Mouse (Mus musculus) lung, postnatal 0 days (tissue): ENCODE results near the gene Strn3. TPM values are rescaled to one million over a fixed set of nuclear protein-coding genes. Genes with fewer than 3 reads are reported as not detected.

Source experiments
- ATAC-seq: fragments of 200-750 bp; cut with Nextera tagmentation; 2 replicates; pipeline ENCODE4 v1.8.0; 2017; ENCODE audit warnings: moderate library complexity
- DNase-seq: peaks from one replicate; pipeline ENCODE4 v3.0.0-alpha.2; 2016; ENCODE audit warnings: low spot score
- H3K27ac ChIP-seq: fragments of 300-500 bp; sonication (generic); 2 replicates; pipeline ENCODE4 v1.5.1; 2014; ENCODE audit warnings: antibody characterized with exemption, mild to moderate bottlenecking, low read length, mixed read lengths
- H3K27me3 ChIP-seq: fragments of 300-500 bp; sonication (generic); replicated peaks from 2 replicates; pipeline ENCODE4 v1.6.1; 2014; ENCODE audit warnings: low read length, mixed read lengths; ENCODE audit not compliant: insufficient read depth
- H3K36me3 ChIP-seq: fragments of 300-500 bp; sonication (generic); 2 replicates; pipeline ENCODE4 v1.6.1; 2014; ENCODE audit warnings: low read length, mixed read lengths; ENCODE audit not compliant: insufficient read depth
- H3K4me1 ChIP-seq: fragments of 300-500 bp; sonication (generic); 2 replicates; pipeline ENCODE4 v1.6.1; 2014; ENCODE audit warnings: antibody characterized with exemption, low read depth, low read length, mixed read lengths; ENCODE audit not compliant: insufficient read depth
- H3K4me2 ChIP-seq: fragments of 300-500 bp; sonication (generic); replicated peaks from 2 replicates; pipeline ENCODE4 v1.6.1; 2014; ENCODE audit warnings: low read depth, mild to moderate bottlenecking, low read length, moderate library complexity, mixed read lengths
- H3K4me3 ChIP-seq: fragments of 300-500 bp; sonication (generic); 2 replicates; pipeline ENCODE4 v1.5.1; 2014; ENCODE audit warnings: low read depth, low read length
- H3K9ac ChIP-seq: fragments of 300-500 bp; sonication (generic); replicated peaks from 2 replicates; pipeline ENCODE4 v1.6.1; 2014; ENCODE audit warnings: low read depth, mild to moderate bottlenecking
- H3K9me3 ChIP-seq: fragments of 300-500 bp; sonication (generic); 2 replicates; pipeline ENCODE4 v1.6.1; 2016; ENCODE audit warnings: low read length, mixed read lengths
- CTCF ChIP-seq: IDR thresholded peaks from 2 replicates; pipeline ENCODE4 v1.5.1; 2016; ENCODE audit warnings: antibody characterized with exemption, mild to moderate bottlenecking
- EP300 ChIP-seq: IDR thresholded peaks from 2 replicates; pipeline ENCODE4 v1.6.1; 2016; ENCODE audit warnings: antibody characterized with exemption, mild to moderate bottlenecking, control low read depth
- WGBS: fragments of 180-500 bp; shearing (Covaris S2); extraction: QIAGEN DNeasy Blood & Tissue Kit; methylation state at CpG from one replicate; pipeline ENCODE4 v1.1.7; 2014; 5-methylcytosine and 5-hydroxymethylcytosine counted together
- polyA plus RNA-seq: library from polyadenylated mRNA; unstranded; fragments of >200 nt; fragmentation: Nextera tagmentation; extraction: Ambion mirVana; gene quantifications from 2 replicates; pipeline ENCODE4 v1.2.1, GENCODE M21; 2015

The Strn3 gene
- polyA plus RNA-seq = 34.2 and 34.8 TPM in 2 replicates

DNA sequence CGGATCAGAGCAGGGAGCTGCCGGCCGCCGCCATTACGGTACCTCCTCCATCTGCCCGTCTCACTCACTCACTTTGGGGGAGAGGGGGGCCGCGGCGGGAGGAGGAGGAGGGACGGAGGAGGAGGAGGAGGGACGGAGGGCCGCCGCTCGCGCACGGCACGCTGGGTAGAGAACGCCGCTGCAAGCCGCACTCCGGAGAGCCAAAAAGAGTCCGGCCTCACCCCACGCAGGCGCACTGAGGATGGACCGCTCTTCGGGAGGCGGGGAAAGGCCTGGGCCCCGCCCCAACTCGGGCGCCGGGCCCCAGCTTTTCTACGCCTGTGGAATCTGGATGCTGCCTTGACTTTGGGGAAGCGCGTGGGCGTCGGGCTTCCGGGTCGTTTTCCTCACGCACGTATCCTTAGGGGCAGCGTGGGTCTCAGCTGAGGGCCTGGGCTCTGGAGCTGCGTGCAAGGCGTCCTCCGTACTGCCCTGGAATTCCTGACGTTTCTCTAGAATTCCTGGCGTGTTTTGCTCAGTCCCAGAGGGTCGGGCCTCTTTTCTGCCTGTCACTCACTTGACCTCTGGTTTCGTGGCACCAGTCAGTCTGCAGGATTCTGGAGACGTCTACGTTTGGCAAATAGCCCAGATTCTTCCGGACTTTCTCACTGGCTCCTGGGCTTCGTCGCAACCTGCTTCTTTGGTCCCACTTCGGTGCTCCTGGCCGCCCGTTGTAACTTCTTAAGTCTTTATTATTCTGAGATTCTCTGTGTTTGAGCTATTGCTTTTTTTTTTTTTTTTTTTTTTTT is at the start of gene Strn3:
Strn3 (minus strand) TSS at position 53 of the 788 bp plus-strand sequence.
- peak; percentile 95 for ATAC-seq

GRCm38 (mm10) chr12:51736807-51737206 is 45.1 kb upstream of the Strn3 start:
- no peak overlapping the region for H3K4me3 ChIP-seq
- no peaks in the 10 kb centered on the region for H3K36me3 ChIP-seq
- no peaks in the 10 kb centered on the region for H3K9me3 ChIP-seq
- no peak overlapping the region for H3K9ac ChIP-seq
- no peak overlapping the region for H3K27ac ChIP-seq
- no peaks in the 10 kb centered on the region for H3K27me3 ChIP-seq
- ATAC-seq (no peak), DNase-seq (no peak)
- TF ChIP-seq CTCF (no peak), EP300 (no peak)
- 53% methylated on average over 1 of the region's 1 CpGs for whole genome bisulfite sequencing
- peaks cover 2% of the 10 kb centered on the region; the same call in 1 of the 2 replicates for H3K4me1 ChIP-seq
- no peak overlapping the region for H3K4me2 ChIP-seq

More for the DNA sequence above, at the start of gene Strn3:
- H3K4me2 ChIP-seq = peak within 1 kb of the TSS; percentile 73
- no peaks in the 10 kb centered on the region for H3K27me3 ChIP-seq
- peaks cover 11% of the 10 kb centered on the region; the same call in 1 of the 2 replicates for H3K4me1 ChIP-seq
- H3K9ac ChIP-seq = peak within 1 kb of the TSS; percentile 99
- peak within 1 kb of the TSS; percentile 100 for H3K4me3 ChIP-seq
- peak; percentile 88 for TF ChIP-seq EP300
- no peak for TF ChIP-seq CTCF
- peak; percentile 100 for DNase-seq
- H3K36me3 ChIP-seq = no peaks in the 10 kb centered on the region
- H3K9me3 ChIP-seq = no peaks in the 10 kb centered on the region
- peak within 1 kb of the TSS; percentile 100 for H3K27ac ChIP-seq
- WGBS = under 1% methylated on average over 51 of the region's 56 CpGs

DNA sequence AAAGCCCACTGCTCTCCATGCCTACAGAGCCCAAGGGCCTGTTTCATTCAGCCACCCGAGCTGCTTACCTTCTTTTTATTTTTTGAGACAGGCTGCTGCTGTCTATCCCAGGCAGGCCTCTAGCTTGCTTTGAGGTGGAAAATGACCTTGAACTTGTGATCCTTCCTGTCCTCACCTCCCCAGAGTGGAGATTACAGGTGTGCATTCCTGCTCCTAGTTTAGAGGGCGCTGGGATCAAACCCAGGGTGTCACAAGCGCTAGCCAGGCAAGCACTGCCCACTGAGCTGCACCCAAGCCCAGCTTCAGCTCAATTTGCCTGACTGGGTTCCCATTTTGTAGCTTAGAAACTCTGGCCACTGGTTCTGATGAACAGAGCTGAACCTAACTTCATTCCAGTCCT is 44.7 kb upstream of the Strn3 start:
- H3K27ac ChIP-seq = peak overlapping the region; percentile 72; the same call in 1 of the 2 replicates
- no peak overlapping the region for H3K4me2 ChIP-seq
- H3K4me1 ChIP-seq = peaks cover 2% of the 10 kb centered on the region; the same call in 1 of the 2 replicates
- H3K27me3 ChIP-seq = no peaks in the 10 kb centered on the region
- no peaks in the 10 kb centered on the region for H3K36me3 ChIP-seq
- TF ChIP-seq CTCF = no peak
- no peak for TF ChIP-seq EP300
- H3K4me3 ChIP-seq = no peak overlapping the region
- H3K9ac ChIP-seq = no peak overlapping the region
- no peak for ATAC-seq
- H3K9me3 ChIP-seq = no peaks in the 10 kb centered on the region
- WGBS = 69% methylated on average over 3 of the region's 3 CpGs
- DNase-seq = no peak

GRCm38 (mm10) chr12:51735840-51736271 is 44.2 kb upstream of the Strn3 start:
- TF ChIP-seq CTCF (no peak), EP300 (no peak)
- H3K9ac ChIP-seq = no peak overlapping the region
- H3K36me3 ChIP-seq = no peaks in the 10 kb centered on the region
- H3K4me2 ChIP-seq = no peak overlapping the region
- no peaks in the 10 kb centered on the region for H3K27me3 ChIP-seq
- DNase-seq (peak; percentile 83), ATAC-seq (peak; percentile 83)
- H3K27ac ChIP-seq = peak overlapping the region; percentile 72; the same call in 1 of the 2 replicates
- 30% methylated on average over 7 of the region's 7 CpGs for WGBS
- no peaks in the 10 kb centered on the region for H3K9me3 ChIP-seq
- no peak overlapping the region for H3K4me3 ChIP-seq
- peaks cover 2% of the 10 kb centered on the region; the same call in 1 of the 2 replicates for H3K4me1 ChIP-seq

GRCm38 (mm10) chr12:51734605-51735211 is 43.0 kb upstream of the Strn3 start:
- Histone ChIP-seq H3K9me3 (no peaks in the 10 kb centered on the region), H3K36me3 (no peaks in the 10 kb centered on the region), H3K4me1 (peaks cover 2% of the 10 kb centered on the region; the same call in 1 of the 2 replicates), H3K4me3 (peak overlapping the region; percentile 19; the same call in 1 of the 2 replicates), H3K27ac (peak overlapping the region; percentile 72), H3K9ac (no peak overlapping the region), H3K27me3 (no peaks in the 10 kb centered on the region), H3K4me2 (peak overlapping the region; percentile 46)
- ATAC-seq = peak; percentile 77
- TF ChIP-seq CTCF (no peak), EP300 (no peak)
- WGBS = 50% methylated on average over 14 of the region's 14 CpGs
- DNase-seq = peak; percentile 78

DNA sequence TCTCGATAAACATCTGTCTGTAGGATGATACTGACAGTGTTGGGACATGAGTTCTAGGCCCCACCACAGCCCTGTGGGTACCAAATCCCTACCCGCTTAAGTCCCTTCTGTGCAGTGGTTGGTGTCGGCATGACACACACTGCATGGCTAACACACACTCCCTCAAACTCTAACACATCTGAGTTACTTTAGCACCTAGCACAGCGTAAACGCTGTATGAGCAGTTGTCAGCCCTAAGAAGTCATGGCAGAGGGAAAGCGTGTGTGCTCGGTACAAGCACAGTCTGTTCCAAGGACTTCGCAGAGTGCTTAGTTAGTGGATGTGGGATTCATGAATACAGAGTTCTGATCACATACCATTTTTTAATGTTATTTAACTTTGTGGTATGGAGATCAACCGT is 38.1 kb upstream of the Strn3 start:
- H3K36me3 ChIP-seq = no peaks in the 10 kb centered on the region
- ATAC-seq = no peak
- peak overlapping the region; percentile 58 for H3K27ac ChIP-seq
- H3K9ac ChIP-seq = no peak overlapping the region
- H3K9me3 ChIP-seq = no peaks in the 10 kb centered on the region
- TF ChIP-seq EP300 (no peak), CTCF (no peak)
- no peak overlapping the region for H3K4me3 ChIP-seq
- 92% methylated on average over 9 of the region's 9 CpGs for WGBS
- no peaks in the 10 kb centered on the region for H3K27me3 ChIP-seq
- H3K4me1 ChIP-seq = no peaks in the 10 kb centered on the region
- no peak overlapping the region for H3K4me2 ChIP-seq
- no peak for DNase-seq
